Mouse (Mus musculus) hindbrain, embryonic 14.5 days (tissue): ENCODE data around the gene Fat3. TPM values are rescaled to one million over a fixed set of nuclear protein-coding genes. Genes with fewer than 3 reads are reported as not detected.

Source experiments
- ATAC-seq: fragments of 200-750 bp; cut with Nextera tagmentation; 2 replicates; pipeline ENCODE4 v1.8.0; 2017; ENCODE audit warnings: moderate number of reproducible peaks, mild to moderate bottlenecking, moderate TSS enrichment, moderate library complexity; ENCODE audit not compliant: low FRiP score
- DNase-seq: peaks from one replicate; pipeline ENCODE4 v3.0.0-alpha.2; 2015; ENCODE audit warnings: low spot score
- H3K27ac ChIP-seq: fragments of 300-500 bp; sonication (generic); 2 replicates; pipeline ENCODE4 v1.5.1; 2014; ENCODE audit warnings: mild to moderate bottlenecking, moderate library complexity
- H3K27me3 ChIP-seq: fragments of 300-500 bp; sonication (generic); 2 replicates; pipeline ENCODE4 v1.6.1; 2014; ENCODE audit warnings: mild to moderate bottlenecking, low read length, mixed read lengths; ENCODE audit not compliant: control insufficient read depth, insufficient read depth
- H3K36me3 ChIP-seq: fragments of 300-500 bp; sonication (generic); replicated peaks from 2 replicates; pipeline ENCODE4 v1.6.1; 2014; ENCODE audit not compliant: control insufficient read depth, insufficient read depth
- H3K4me1 ChIP-seq: fragments of 300-500 bp; sonication (generic); replicated peaks from 2 replicates; pipeline ENCODE4 v1.6.1; 2014; ENCODE audit warnings: antibody characterized with exemption, low read length, mixed read lengths; ENCODE audit not compliant: control insufficient read depth, insufficient read depth
- H3K4me2 ChIP-seq: fragments of 300-500 bp; sonication (generic); replicated peaks from 2 replicates; pipeline ENCODE4 v1.6.1; 2014; ENCODE audit warnings: mild to moderate bottlenecking, moderate library complexity
- H3K4me3 ChIP-seq: fragments of 300-500 bp; sonication (generic); replicated peaks from 2 replicates; pipeline ENCODE4 v1.5.1; 2014; ENCODE audit warnings: mild to moderate bottlenecking, low read length
- H3K9ac ChIP-seq: fragments of 300-500 bp; sonication (generic); 2 replicates; pipeline ENCODE4 v1.6.1; 2014
- H3K9me3 ChIP-seq: fragments of 300-500 bp; sonication (generic); 2 replicates; pipeline ENCODE4 v1.6.1; 2016; ENCODE audit warnings: low read length; ENCODE audit not compliant: control insufficient read depth
- WGBS: fragments of 180-500 bp; shearing (Covaris S2); extraction: QIAGEN DNeasy Blood & Tissue Kit; methylation state at CpG from one replicate; pipeline ENCODE4 v1.1.7; 2014; 5-methylcytosine and 5-hydroxymethylcytosine counted together
- polyA plus RNA-seq: library from polyadenylated mRNA; unstranded; fragments of >200 nt; fragmentation: Nextera tagmentation; extraction: Ambion mirVana; gene quantifications from 2 replicates; pipeline ENCODE4 v1.2.1, GENCODE M21; 2014

Fat3 gene
- polyA plus RNA-seq, 1 experiment from 2014 or later, result 18.7 TPM

GRCm38 (mm10) chr9:15912735-15913134, 588.4 kb downstream of the Fat3 start:
- H3K27ac ChIP-seq, result no peak overlapping the region
- DNase-seq (no peak), ATAC-seq (no peak)
- 0 out of 2 replicates have a peak, but pooled peaks cover 9% of the 10 kb centered on the region for H3K36me3 ChIP-seq
- WGBS, result 54% methylated on average over 1 of the region's 1 CpGs
- H3K4me2 ChIP-seq, result no peak overlapping the region
- H3K27me3 ChIP-seq, result no peaks in the 10 kb centered on the region
- no peak overlapping the region for H3K4me3 ChIP-seq
- H3K4me1 ChIP-seq, result no peaks in the 10 kb centered on the region
- H3K9ac ChIP-seq, result no peak overlapping the region
- H3K9me3 ChIP-seq, result no peaks in the 10 kb centered on the region

GRCm38 (mm10) chr9:15909397-15910113, 591.5 kb downstream of the Fat3 start:
- Histone ChIP-seq H3K9me3 (no peaks in the 10 kb centered on the region), H3K27ac (no peak overlapping the region), H3K4me3 (no peak overlapping the region), H3K36me3 (no peaks in the 10 kb centered on the region), H3K4me1 (peaks cover 3% of the 10 kb centered on the region; the same call in 1 of the 2 replicates), H3K27me3 (no peaks in the 10 kb centered on the region), H3K9ac (no peak overlapping the region), H3K4me2 (no peak overlapping the region)
- ATAC-seq, result no peak
- 76% methylated on average over 2 of the region's 2 CpGs for WGBS
- DNase-seq, result no peak

DNA sequence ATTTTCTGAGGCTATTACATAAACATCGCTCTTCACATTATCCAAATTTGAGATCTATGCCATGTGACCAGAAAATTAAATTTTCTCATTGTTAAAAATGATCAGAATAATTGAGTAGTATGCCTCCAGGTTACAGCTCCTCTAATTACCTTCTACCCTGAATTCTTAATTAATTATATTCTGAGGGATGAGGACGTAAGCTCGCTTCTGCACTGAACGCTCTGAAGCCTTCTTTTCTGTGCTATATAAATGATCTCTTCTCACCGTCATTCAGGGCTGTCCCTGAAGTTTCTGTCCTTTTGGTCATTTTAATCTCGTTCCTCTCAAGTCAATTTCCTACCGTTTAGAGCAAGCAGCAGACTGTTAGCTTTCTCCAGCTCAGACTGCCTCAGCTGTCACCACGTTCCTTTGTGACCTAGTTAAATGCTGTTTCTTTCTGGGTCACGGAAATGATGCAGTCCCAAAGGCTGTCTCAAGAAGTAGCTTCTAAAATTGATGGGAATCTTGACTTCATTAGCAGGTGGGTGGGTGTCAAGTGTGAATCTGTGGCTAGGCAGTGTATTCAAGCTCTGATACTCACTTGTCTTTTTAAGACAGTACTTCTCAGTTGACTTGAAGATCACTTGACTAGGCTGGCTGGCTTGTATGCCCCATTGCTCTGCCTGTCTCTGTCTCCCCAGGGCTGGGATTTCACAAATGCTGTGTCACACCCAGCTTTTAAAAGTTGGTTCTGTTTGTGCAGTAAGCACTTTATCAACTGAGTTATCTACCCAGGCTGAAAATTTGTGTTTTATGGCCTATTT, 596.9 kb downstream of the Fat3 start:
- Histone ChIP-seq H3K36me3 (no peaks in the 10 kb centered on the region), H3K4me2 (peak overlapping the region; percentile 8; the same call in 1 of the 2 replicates), H3K4me1 (peaks cover 9% of the 10 kb centered on the region), H3K9ac (no peak overlapping the region), H3K4me3 (no peak overlapping the region), H3K27ac (0 out of 2 replicates have a peak overlapping the region, but pooled peaks have one; percentile 29), H3K9me3 (no peaks in the 10 kb centered on the region), H3K27me3 (no peaks in the 10 kb centered on the region)
- ATAC-seq (peak; percentile 75; the same call in 1 of the 2 replicates), DNase-seq (peak; percentile 27)
- WGBS, result 28% methylated on average over 9 of the region's 9 CpGs

GRCm38 (mm10) chr9:15898112-15898511, 603.0 kb downstream of the Fat3 start:
- Histone ChIP-seq H3K4me3 (no peak overlapping the region), H3K4me2 (no peak overlapping the region), H3K9me3 (no peaks in the 10 kb centered on the region), H3K4me1 (no peaks in the 10 kb centered on the region), H3K27me3 (no peaks in the 10 kb centered on the region), H3K27ac (no peak overlapping the region), H3K36me3 (no peaks in the 10 kb centered on the region), H3K9ac (no peak overlapping the region)
- 45% methylated on average over 2 of the region's 2 CpGs for WGBS
- DNase-seq, result no peak
- ATAC-seq, result no peak; the same call in 1 of the 2 replicates

- H3K9ac ChIP-seq, result no peak overlapping the region
- no peaks in the 10 kb centered on the region for H3K4me1 ChIP-seq
- no peak for DNase-seq
- ATAC-seq, result peak; percentile 64; the same call in 1 of the 2 replicates
- 72% methylated on average over 5 of the region's 5 CpGs for WGBS
- H3K4me3 ChIP-seq, result no peak overlapping the region
- H3K27ac ChIP-seq, result no peak overlapping the region
- no peaks in the 10 kb centered on the region for H3K27me3 ChIP-seq
- no peak overlapping the region for H3K4me2 ChIP-seq
- H3K36me3 ChIP-seq, result no peaks in the 10 kb centered on the region
- no peaks in the 10 kb centered on the region for H3K9me3 ChIP-seq
These were observed 614.3 kb downstream of the Fat3 start for GRCm38 (mm10) chr9:15886756-15887155.

DNA sequence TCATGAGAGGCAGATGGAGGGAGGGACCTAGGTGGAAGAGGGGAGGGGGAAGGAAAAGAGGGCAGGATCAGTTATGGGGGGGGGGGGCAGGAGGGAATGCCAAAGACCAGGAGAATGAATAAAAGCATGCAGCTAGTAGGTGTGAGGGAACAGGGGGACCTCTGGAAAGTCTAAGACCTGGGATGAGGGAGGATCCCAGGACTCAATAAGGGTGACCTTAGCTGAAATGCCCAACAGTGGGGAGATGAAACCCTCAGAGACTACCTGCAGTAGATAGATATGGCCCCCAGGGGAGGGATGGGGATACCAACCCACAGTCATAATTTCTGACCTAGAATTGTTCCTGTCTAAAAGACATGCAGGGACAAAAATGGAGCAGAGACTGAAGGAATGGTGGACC, 620.3 kb downstream of the Fat3 start:
- Histone ChIP-seq H3K4me2 (no peak overlapping the region), H3K27ac (no peak overlapping the region), H3K9me3 (no peaks in the 10 kb centered on the region), H3K4me3 (no peak overlapping the region), H3K9ac (no peak overlapping the region), H3K27me3 (no peaks in the 10 kb centered on the region), H3K36me3 (no peaks in the 10 kb centered on the region), H3K4me1 (no peaks in the 10 kb centered on the region)
- DNase-seq (no peak), ATAC-seq (no peak)

- Histone ChIP-seq H3K4me3 (no peak overlapping the region), H3K27me3 (no peaks in the 10 kb centered on the region), H3K4me2 (no peak overlapping the region), H3K9me3 (no peaks in the 10 kb centered on the region), H3K36me3 (no peaks in the 10 kb centered on the region), H3K27ac (no peak overlapping the region), H3K4me1 (no peaks in the 10 kb centered on the region), H3K9ac (no peak overlapping the region)
- no peak for ATAC-seq
- WGBS, result 20% methylated on average over 3 of the region's 3 CpGs
- DNase-seq, result peak; percentile 52
These were observed 620.9 kb downstream of the Fat3 start for GRCm38 (mm10) chr9:15880160-15880603.

- H3K9me3 ChIP-seq, result no peaks in the 10 kb centered on the region
- H3K9ac ChIP-seq, result no peak within 1 kb of the TSS
- WGBS, result 56% methylated on average over 19 of the region's 19 CpGs
- H3K36me3 ChIP-seq, result no peaks in the 10 kb centered on the region
- H3K4me2 ChIP-seq, result no peak within 1 kb of the TSS; the same call in 1 of the 2 replicates
- DNase-seq (no peak), ATAC-seq (no peak)
- no peak within 1 kb of the TSS for H3K4me3 ChIP-seq
- H3K4me1 ChIP-seq, result no peaks in the 10 kb centered on the region
- no peak within 1 kb of the TSS for H3K27ac ChIP-seq
- 0 out of 2 replicates have a peak, but pooled peaks cover 4% of the 10 kb centered on the region for H3K27me3 ChIP-seq
These were observed 626.5 kb downstream of the Fat3 start, which contains the start of gene Mtnr1b for GRCm38 (mm10) chr9:15874506-15875160. Gene Mtnr1b (minus strand): TSS chr9:15874556.

DNA sequence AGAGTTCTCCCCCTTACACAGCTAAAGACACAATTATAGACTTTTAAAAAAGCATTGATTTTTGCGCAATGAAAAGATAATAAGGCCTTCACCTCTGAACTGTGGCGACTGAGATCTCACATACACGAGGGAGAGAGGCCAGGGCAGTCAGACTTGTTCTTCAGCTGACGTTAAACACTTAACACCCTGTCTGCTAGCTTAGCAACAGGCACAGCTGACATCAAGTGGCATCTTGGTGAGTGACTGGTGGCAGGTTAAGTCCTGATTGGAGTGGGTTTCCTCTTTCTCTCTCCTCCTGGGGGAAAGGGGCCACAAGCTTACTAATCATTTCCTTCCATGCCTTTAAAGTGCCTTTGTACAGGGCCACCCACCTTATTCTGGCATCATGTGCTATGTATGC, 631.1 kb downstream of the Fat3 start:
- 81% methylated on average over 4 of the region's 4 CpGs for WGBS
- H3K4me3 ChIP-seq, result no peak overlapping the region
- DNase-seq (no peak), ATAC-seq (no peak)
- no peaks in the 10 kb centered on the region for H3K36me3 ChIP-seq
- no peaks in the 10 kb centered on the region for H3K4me1 ChIP-seq
- no peaks in the 10 kb centered on the region for H3K9me3 ChIP-seq
- H3K27ac ChIP-seq, result no peak overlapping the region
- H3K9ac ChIP-seq, result no peak overlapping the region
- H3K27me3 ChIP-seq, result 0 out of 2 replicates have a peak, but pooled peaks cover 4% of the 10 kb centered on the region
- no peak overlapping the region for H3K4me2 ChIP-seq
